Mouse (Mus musculus) megakaryocyte, embryonic 14.5 days (primary cell): Measurements from ENCODE around the gene Ptprf. TPM values are rescaled to one million over a fixed set of nuclear protein-coding genes. Genes with fewer than 3 reads are reported as not detected.

Experiments used
- H3K27me3 ChIP-seq: replicated peaks from 2 replicates; pipeline ENCODE3; 2012; ENCODE audit warnings: inconsistent platforms
- H3K36me3 ChIP-seq: replicated peaks from 2 replicates; pipeline ENCODE3; 2012; ENCODE audit warnings: low read length, inconsistent platforms, mixed read lengths
- H3K4me1 ChIP-seq: 2 replicates; pipeline ENCODE4 v1.6.1; 2012; ENCODE audit warnings: inconsistent platforms
- H3K4me3 ChIP-seq: replicated peaks from 2 replicates; pipeline ENCODE3; 2012; ENCODE audit warnings: moderate library complexity, mild to moderate bottlenecking, inconsistent platforms
- H3K9me3 ChIP-seq: 2 replicates; pipeline ENCODE4 v1.6.1; 2012; ENCODE audit warnings: inconsistent platforms
- FLI1 ChIP-seq: IDR thresholded peaks from 2 replicates; pipeline ENCODE4 v1.6.1; 2012; ENCODE audit warnings: low read length, inconsistent platforms, mixed read lengths
- GATA1 ChIP-seq: IDR thresholded peaks from 3 replicates; pipeline ENCODE4 v1.6.1; 2012; ENCODE audit warnings: mixed read lengths, low read length, inconsistent platforms, borderline replicate concordance
- polyA plus RNA-seq: library from polyadenylated mRNA; stranded (reverse); fragments of >175 nt; gene quantifications from 2 replicates; pipeline ENCODE4 v1.2.3, GENCODE M21; 2012; ENCODE audit warnings: low replicate concordance; ENCODE audit not compliant: insufficient read depth

Ptprf gene
- polyA plus RNA-seq, 1 experiment: 0.41 TPM

DNA sequence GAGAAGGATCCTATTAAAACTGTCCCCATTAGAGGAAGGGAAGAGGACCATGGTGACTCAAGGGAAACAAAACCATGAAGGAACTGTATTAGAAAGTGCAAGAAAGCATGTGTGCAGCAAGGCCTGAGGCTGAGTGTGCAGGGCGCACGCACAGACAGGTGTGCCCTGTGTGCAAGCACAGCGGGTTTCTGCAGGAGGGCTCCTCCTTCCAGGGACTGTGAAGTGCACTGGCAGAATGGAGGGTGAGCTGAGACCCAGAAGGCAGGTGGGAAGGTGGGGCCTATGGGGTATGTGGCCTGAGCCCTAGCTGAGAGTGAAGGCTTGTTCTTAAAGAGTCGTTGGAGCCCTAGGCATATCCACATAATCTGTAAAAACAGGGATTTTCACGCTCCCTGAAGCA lies 1.9 kb downstream of the Ptprf start:
- H3K27me3 ChIP-seq: peaks cover 93% of the 10 kb centered on the region
- H3K4me1 ChIP-seq: peaks cover 11% of the 10 kb centered on the region; the same call in 1 of the 2 replicates
- no peaks in the 10 kb centered on the region for H3K36me3 ChIP-seq
- TF ChIP-seq GATA1 (no peak), FLI1 (no peak)
- no peak overlapping the region for H3K4me3 ChIP-seq
- peaks cover 4% of the 10 kb centered on the region; the same call in 1 of the 2 replicates for H3K9me3 ChIP-seq

DNA sequence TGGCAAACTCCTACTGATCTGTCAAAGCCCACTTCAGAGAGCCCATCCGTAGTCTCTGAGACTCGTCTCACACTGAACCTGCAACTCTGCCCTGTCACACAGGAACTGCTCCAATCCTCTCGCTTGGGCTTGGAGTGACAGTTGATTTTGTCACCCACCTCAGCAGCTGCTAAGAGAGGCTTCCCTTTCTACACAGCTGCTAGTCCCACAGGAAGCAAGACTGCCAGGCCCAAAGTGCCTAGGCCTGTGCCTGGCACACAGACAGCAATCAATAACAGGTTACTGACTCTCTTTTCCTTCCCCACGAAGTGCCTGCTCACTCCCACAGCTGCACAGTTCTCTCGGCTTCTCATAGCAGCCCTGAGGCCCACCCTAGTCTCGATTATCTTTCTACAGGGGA lies 2.7 kb downstream of the Ptprf start:
- H3K27me3 ChIP-seq: peaks cover 96% of the 10 kb centered on the region
- H3K36me3 ChIP-seq: no peaks in the 10 kb centered on the region
- peaks cover 11% of the 10 kb centered on the region; the same call in 1 of the 2 replicates for H3K4me1 ChIP-seq
- TF ChIP-seq GATA1 (no peak), FLI1 (no peak)
- no peak overlapping the region for H3K4me3 ChIP-seq
- H3K9me3 ChIP-seq: peaks cover 4% of the 10 kb centered on the region; the same call in 1 of the 2 replicates

DNA sequence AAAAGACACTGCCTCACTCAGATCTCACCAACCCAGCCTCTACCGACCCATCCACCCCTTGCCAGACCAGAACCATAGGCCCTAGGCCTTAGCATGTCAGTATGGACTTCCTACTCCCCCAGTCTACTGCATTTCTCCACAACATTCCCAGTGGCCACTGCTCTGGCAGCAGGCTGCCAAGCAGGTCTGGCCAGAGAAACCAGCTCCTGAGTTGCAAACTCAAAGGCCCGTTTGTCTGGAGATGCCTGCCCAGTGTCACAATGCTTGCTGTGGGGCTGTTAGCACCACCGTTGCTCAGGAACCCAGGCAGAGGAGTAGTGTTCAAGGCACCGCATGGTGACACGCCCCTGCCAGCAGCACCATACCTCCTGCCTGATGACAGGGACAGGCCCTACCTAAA lies 5.0 kb downstream of the Ptprf start:
- Histone ChIP-seq H3K4me1 (peaks cover 10% of the 10 kb centered on the region; the same call in 1 of the 2 replicates), H3K9me3 (no peaks in the 10 kb centered on the region), H3K36me3 (no peaks in the 10 kb centered on the region), H3K27me3 (peaks cover 97% of the 10 kb centered on the region), H3K4me3 (no peak overlapping the region)
- TF ChIP-seq FLI1 (no peak), GATA1 (no peak)

DNA sequence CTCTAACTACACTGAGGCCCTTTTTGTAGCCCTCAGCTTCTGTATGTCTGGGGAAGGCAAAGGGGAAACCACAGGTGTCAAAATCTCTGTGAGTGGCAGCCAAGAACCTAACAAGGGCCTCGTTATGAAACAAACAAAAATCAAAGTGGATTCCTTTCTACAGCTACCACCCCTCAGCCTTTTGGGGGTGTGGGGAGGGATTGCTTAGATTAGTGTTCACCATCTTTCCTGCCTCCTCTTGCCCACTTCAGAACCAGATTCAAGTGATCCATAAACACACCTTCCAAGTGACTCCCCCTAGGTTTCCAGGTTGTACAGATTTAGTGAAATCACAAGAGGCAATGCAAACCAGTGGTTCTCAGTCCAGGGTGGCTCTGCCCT lies 9.0 kb downstream of the Ptprf start:
- no peak for TF ChIP-seq FLI1
- TF ChIP-seq GATA1: no peak
- no peaks in the 10 kb centered on the region for H3K36me3 ChIP-seq
- H3K27me3 ChIP-seq: peaks cover 87% of the 10 kb centered on the region
- H3K4me3 ChIP-seq: no peak overlapping the region
- H3K9me3 ChIP-seq: no peaks in the 10 kb centered on the region
- H3K4me1 ChIP-seq: no peaks in the 10 kb centered on the region

- Histone ChIP-seq H3K36me3 (no peaks in the 10 kb centered on the region), H3K9me3 (no peaks in the 10 kb centered on the region), H3K4me1 (peaks cover 3% of the 10 kb centered on the region; the same call in 1 of the 2 replicates), H3K27me3 (peaks cover 87% of the 10 kb centered on the region), H3K4me3 (no peak overlapping the region)
- TF ChIP-seq FLI1 (no peak), GATA1 (no peak)
These were observed 9.6 kb downstream of the Ptprf start for GRCm38 (mm10) chr4:118281444-118282181.

DNA sequence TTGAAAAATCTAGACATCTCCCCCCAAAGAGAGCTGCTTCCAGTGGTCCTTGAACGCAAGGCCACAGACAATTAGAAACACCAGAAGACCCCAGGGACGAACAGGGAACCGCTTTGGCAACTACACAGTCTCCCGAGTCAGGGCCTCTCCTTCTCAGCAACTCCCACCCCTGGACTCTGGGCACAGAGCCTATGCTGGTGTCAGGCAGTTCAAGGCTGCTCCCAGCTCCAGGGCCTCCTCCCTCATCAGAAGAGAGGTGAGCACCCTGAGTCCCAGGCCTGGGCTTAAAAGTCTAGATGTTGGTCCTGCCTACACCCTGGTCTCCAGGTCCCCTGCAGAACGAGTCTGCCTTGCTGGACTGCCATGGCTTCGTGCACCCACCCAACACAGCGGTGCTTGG lies 10.7 kb downstream of the Ptprf start:
- H3K4me3 ChIP-seq: no peak overlapping the region
- no peak for TF ChIP-seq GATA1
- TF ChIP-seq FLI1: no peak
- no peaks in the 10 kb centered on the region for H3K9me3 ChIP-seq
- H3K36me3 ChIP-seq: no peaks in the 10 kb centered on the region
- peaks cover 8% of the 10 kb centered on the region for H3K4me1 ChIP-seq
- peaks cover 87% of the 10 kb centered on the region for H3K27me3 ChIP-seq

DNA sequence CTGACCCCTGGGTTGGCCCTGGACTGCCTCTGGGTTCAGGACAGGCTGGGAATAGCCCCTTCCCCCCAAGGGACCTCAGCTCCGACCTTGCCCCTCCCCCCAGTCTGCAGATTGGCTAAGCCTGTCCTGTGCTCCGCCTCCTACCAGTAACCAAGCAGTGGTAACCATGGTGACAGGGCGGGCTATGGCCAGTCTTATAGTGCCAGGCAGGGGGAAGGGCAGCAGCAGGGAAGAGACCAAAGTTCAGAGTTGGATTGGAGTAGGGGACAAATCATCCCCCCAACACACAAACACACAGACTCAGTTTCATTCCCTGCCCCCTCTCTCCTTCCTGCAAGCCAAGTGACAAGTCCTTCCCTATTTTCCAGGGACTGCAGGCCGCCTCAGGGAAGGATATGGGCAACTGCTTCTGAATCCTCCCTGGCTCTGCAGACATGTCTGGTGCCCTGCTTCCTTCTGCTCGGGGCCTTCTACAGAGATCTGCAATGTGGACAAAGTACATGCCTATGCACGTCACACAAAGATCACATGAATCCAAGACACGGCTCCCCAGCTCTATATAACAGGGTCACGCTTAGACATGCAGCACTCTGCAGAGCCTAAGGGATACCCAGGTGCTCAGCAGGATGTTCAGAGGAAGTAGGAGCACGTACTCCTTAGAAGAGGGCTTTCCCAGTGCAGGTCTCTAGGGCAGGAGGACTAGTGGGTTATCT lies 14.5 kb downstream of the Ptprf start:
- H3K9me3 ChIP-seq: no peaks in the 10 kb centered on the region
- H3K4me3 ChIP-seq: no peak overlapping the region
- no peaks in the 10 kb centered on the region for H3K36me3 ChIP-seq
- no peak for TF ChIP-seq GATA1
- TF ChIP-seq FLI1: no peak
- H3K27me3 ChIP-seq: peaks cover 80% of the 10 kb centered on the region
- peaks cover 33% of the 10 kb centered on the region for H3K4me1 ChIP-seq

DNA sequence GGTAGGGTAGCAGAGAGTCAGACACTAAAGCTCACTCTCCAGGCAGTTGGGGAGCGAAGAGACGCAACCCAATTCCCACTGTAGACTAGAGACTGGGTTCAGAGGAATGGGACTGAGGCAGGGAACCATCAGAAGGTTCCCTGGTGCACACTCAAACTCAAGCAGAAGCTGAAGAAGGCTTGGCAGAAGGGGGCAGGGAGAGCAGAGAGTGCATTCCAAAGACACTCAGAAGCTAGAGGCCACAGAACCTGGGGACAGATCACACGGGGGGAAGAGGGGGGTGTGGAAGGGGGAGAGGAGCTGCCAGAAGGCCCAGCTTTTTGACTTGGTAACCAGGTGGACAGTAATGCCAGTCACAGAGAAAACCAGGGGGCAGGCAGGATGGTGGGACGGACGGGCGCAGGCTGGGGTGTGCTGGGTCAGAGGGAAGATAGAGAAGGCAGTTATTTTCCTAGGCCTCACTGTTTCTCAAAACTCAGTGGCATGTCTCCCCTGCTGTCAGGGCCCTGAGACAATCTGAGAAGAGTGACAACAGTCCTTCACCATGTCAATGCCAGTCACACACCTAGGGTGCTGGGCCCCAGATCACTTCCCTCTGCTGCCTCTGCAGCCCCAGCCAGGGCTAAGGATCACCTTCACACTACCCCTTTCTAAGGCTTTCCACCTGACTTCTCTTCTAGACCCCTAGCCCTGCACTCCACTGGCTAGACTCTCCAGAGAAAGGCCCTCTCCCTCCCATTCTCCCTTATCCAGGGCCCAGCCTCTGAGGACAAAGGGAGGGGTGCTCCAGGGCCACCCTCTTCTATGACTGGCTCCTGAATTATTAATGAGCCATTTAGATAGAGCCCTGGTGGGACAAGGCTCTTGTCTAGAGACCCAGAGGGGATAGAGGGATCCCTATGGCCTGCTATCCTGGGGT lies 15.3 kb downstream of the Ptprf start:
- no peak for TF ChIP-seq GATA1
- Histone ChIP-seq H3K27me3 (peaks cover 75% of the 10 kb centered on the region), H3K4me1 (peaks cover 33% of the 10 kb centered on the region), H3K36me3 (no peaks in the 10 kb centered on the region), H3K4me3 (no peak overlapping the region), H3K9me3 (peaks cover 3% of the 10 kb centered on the region)

DNA sequence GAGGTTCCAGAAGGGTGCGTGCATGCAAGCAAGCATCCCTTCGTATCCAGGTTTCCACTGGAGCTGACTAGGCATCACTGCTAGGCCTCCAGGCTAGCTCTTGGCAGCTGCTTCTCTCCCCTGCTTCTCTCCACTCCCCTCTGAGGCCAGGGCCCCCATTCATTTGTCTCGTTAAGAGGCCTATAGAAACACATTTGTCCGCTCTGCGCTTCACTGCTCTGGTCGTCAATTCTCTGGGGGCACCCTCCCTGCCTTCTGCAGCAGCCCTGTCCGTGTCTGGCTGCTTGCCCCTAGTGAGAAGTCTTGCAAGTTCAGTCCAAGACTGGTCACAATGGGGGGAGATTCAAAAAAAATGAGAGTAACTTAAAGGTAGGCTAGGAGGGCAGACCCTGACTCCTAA lies 16.7 kb downstream of the Ptprf start:
- H3K4me3 ChIP-seq: no peak overlapping the region
- H3K9me3 ChIP-seq: peaks cover 13% of the 10 kb centered on the region

DNA sequence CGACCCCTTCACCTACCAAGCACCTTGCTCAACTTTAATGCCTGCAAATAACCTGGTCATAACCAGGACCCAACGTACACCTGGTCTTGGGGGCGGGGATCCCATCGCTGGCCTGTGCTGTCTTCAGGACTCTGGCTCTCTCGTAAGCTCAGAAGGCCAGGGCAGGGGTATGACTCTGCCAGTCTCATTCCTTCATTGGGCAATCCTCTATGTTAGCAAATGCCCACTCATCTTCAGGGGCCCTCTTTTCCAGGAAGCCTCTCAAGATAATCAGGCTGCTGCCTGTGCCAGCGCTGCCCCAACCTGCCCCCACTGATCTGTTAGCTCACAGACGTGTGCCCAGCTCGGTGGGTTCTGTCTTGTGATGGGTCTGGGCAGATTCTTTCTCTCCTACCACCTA lies 17.2 kb downstream of the Ptprf start:
- no peak for TF ChIP-seq FLI1
- no peak for TF ChIP-seq GATA1
- peaks cover 64% of the 10 kb centered on the region for H3K27me3 ChIP-seq

More for the DNA sequence above, 16.7 kb downstream of the Ptprf start:
- peaks cover 33% of the 10 kb centered on the region for H3K4me1 ChIP-seq
- H3K36me3 ChIP-seq: no peaks in the 10 kb centered on the region
- peaks cover 66% of the 10 kb centered on the region for H3K27me3 ChIP-seq
- TF ChIP-seq GATA1: no peak
- no peak for TF ChIP-seq FLI1

More for the DNA sequence above, 17.2 kb downstream of the Ptprf start:
- H3K36me3 ChIP-seq: no peaks in the 10 kb centered on the region
- H3K9me3 ChIP-seq: peaks cover 13% of the 10 kb centered on the region
- no peak overlapping the region for H3K4me3 ChIP-seq
- peaks cover 33% of the 10 kb centered on the region for H3K4me1 ChIP-seq
